Mouse (Mus musculus): ENCODE measurements around the gene Cks2.

Gene Cks2

DNA sequence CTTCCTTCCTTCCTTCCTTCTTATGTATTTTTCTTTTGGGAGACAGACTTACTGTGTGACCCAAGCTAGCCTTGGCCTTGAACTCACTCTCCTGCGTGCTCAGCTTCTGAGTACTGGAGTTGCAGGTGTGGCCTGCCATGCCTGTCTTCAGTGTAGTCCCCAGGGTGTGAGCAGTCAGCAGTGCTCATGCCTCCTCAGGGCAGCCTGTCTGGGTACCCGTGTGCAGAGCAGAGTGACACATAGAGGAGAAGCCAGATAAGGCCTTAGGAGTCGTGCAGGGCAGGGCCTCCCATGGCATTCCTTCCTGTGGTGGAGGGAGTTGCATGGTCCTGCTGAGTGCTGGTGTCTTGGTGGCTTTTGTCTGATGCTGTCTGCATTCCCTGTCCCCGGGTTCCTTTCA lies 34.3 kb downstream of the Cks2 start:
- DNase-seq (ENCODE audit: low spot score): no peak

DNA sequence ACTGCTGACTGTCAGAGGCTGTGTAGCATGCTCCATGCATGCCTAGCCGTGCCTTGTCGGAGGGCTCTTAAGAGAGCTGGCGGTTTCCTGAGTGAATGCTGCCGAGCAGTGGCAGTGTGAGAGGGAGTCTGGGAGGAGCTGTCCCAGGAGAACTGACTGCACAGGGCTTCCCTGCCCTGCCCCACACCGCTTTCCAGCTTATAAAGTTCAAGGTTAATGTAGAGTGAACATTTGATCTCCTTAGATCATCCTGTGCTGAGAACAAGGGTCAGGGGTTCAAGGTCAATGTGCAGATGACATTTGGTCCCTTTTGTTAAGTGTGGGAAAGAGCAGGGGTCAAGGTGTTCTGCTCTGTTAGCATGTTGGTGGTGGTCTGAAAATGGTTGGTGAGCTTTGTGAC lies 36.0 kb downstream of the Cks2 start:
- DNase-seq (ENCODE audit: low spot score): no peak

GRCm38 (mm10) chr13:51681634-51682033 lies 36.6 kb downstream of the Cks2 start:
- no peak for DNase-seq (ENCODE audit: low spot score)

DNA sequence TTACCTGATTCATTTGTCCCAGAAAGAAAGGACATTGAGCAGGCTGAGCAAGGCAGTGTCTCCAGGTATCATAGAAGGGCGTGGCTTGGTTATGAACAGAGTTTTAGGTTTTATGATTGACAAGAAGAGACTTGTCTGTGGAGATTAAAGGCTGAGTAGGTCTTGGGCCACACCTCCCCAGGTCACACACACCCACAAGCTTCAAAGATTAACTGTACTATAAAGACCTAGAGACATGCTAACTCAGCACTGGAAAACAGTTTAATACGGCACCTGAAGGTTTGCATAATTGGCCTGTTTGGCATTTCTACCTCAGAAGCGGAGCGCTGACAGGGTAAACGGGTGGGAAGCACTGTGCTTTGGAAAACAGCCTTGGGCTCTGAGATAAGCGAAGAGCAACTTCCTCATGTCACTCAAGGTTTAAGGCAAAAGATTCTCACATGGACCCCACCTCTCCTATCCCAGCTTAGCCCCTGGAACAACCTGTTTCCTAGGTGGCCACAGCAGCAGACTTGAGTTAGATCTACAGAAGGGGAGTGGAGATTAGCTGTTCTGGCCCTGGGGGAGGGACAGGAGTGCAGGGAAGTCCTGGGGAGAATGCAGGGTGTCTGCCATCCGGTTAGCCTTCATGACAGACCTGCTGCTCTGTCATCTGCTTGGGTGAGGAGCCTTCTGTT lies 40.4 kb downstream of the Cks2 start:
- no peak for DNase-seq (ENCODE audit: low spot score)

DNA sequence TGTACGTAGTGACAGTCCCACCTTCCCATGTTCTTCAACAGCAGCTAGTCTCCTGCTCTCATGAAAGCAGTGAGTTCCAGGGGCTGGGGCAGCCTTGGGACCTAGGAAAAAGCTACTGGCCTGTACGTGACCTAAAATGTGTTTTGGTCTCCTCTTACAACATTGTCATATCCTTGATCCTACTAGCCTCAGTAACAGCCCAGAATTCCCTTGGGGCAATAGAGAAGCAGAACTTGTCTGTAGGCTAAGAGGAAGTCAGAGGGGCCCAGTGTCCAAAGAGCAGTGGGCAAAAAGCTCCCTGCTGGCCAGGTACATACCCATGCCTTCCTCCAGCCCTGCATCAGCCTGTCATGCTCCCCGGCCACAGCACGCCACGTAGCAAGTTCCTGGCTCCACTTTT lies 41.9 kb downstream of the Cks2 start:
- DNase-seq (ENCODE audit: low spot score): no peak

DNA sequence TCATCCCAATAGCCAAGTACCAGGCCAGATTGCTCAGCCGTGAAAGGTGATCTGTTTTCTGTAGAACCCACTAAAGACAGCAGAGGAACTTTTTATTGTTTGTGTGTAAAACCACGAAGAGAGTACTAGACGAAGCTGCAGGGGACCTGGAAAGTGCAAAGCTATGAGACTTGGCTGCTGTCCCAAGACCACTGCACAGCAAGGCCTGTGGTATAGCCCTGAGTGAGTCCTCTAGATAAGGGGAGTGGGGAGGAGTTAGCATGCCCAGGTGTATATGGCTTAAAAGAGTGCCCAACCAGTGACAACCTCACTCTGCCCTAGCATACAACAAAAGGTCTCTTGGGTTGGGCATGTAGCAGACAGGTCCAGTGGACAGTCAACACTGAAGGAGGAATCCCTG lies 43.7 kb downstream of the Cks2 start:
- no peak for DNase-seq (ENCODE audit: low spot score)

- no peak for DNase-seq (ENCODE audit: low spot score)
Observed at GRCm38 (mm10) chr13:51696481-51696880, 51.4 kb downstream of the Cks2 start.

GRCm38 (mm10) chr13:51697455-51697854 lies 52.4 kb downstream of the Cks2 start:
- no peak for DNase-seq (ENCODE audit: low spot score)

GRCm38 (mm10) chr13:51697897-51698296 lies 52.9 kb downstream of the Cks2 start:
- no peak for DNase-seq (ENCODE audit: low spot score)

- no peak for DNase-seq (ENCODE audit: low spot score)
Observed at GRCm38 (mm10) chr13:51698318-51698717, 53.3 kb downstream of the Cks2 start.
